Mouse (Mus musculus) megakaryocyte, embryonic 14.5 days (primary cell): ENCODE measurements around the gene Wipf3.

Experiments used
- FLI1 ChIP-seq: IDR thresholded peaks from 2 replicates; pipeline ENCODE4 v1.6.1; 2012; ENCODE audit warnings: low read length, inconsistent platforms, mixed read lengths
- GATA1 ChIP-seq: IDR thresholded peaks from 3 replicates; pipeline ENCODE4 v1.6.1; 2012; ENCODE audit warnings: mixed read lengths, low read length, inconsistent platforms, borderline replicate concordance

GRCm38 (mm10) chr6:54444086-54444485 lies 14.7 kb downstream of the Wipf3 start:
- no peak for TF ChIP-seq GATA1
- TF ChIP-seq FLI1: no peak
